Mouse (Mus musculus) frontal cortex, adult (tissue): ENCODE results near the gene Pofut2.

Experiments used
- ATAC-seq: cut with Nextera tagmentation; 2 replicates; pipeline ENCODE4 v1.9.2; 2017; ENCODE audit warnings: mild to moderate bottlenecking, moderate library complexity, mixed read lengths; ENCODE audit not compliant: low TSS enrichment

Pofut2 gene

DNA sequence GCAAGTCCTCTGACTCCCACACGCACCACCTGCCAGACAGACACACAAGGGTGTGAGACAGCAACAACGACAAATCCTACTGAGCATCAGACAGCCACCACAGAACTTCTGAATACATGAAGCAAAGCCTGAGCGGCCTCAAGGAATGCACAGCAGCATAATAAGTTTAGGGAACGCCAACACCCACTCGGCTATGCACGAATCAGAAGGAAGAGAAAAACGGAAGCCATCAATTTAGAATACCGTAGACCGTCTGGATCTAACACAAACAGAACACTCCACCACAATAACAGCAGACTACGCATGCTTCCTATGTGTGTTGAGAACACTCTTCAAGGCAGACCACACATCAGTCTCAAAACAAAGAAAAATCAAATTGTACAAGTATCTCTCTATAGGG, 50.0 kb downstream of the Pofut2 start:
- no peak for ATAC-seq

DNA sequence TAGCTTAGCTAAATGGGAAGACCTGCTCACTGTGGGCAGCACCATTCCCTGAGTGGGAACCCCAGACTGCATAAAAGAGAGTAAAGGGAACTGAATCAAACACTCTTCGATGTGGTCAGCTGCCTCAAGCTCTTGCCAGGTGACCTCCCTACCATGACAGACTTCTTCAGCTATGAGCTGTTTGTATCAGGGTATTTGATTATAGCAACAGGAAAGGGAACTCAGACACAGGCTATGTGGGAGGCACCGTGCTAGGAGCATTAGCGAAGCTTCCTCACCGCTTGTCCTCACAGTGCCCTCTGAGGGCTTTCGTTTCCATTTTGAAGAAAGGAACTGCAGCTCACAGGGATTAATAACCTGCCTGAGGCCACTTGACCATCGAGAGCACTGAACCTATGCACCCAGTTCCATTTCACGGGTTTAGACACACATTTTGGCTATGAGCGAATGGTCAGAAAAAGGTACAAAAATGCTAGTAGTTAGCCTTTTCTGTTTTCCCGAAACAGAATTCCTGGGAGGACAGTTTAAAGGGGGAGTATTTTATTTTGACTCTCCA, 55.8 kb downstream of the Pofut2 start:
- no peak for ATAC-seq

DNA sequence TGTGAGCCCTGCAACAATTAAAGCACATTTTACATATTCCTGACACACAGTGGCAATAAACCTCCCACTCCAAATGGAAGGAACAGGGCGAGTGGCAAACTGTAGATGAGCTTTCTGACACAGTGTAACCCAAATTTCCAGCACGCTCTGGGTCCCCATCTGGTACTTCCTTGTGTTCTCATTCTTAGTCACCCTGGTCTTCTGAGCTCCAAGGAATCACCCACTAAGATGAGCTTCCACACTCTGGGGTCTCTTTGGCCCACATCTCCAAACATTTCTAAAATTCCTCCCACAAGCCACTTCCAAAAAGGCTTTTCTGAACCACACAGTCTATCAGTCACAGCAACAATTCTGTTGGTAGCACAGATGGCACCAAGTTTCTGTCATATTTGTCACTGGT, 56.7 kb downstream of the Pofut2 start:
- peak; percentile 87 for ATAC-seq
